Mouse (Mus musculus) midbrain, embryonic 16.5 days (tissue): ENCODE measurements at regions not wholly inside any gene's neighbourhood (a gene's known extent, or its start where the extent isn't known, plus 50 kb on each side); places are given as distances from the start of the nearest gene placed in this dataset.

Experiments used
- ATAC-seq: fragments of 200-750 bp; cut with Nextera tagmentation; 2 replicates; pipeline ENCODE4 v1.8.0; 2017; ENCODE audit warnings: moderate TSS enrichment
- H3K27ac ChIP-seq: fragments of 300-500 bp; sonication (generic); 2 replicates; pipeline ENCODE4 v1.5.1; 2014; ENCODE audit warnings: mild to moderate bottlenecking, low read length, mixed read lengths
- H3K27me3 ChIP-seq: fragments of 300-500 bp; sonication (generic); 2 replicates; pipeline ENCODE4 v1.6.1; 2014; ENCODE audit warnings: low read depth, low read length, mixed read lengths; ENCODE audit not compliant: control insufficient read depth, insufficient read depth
- H3K36me3 ChIP-seq: fragments of 300-500 bp; sonication (generic); 2 replicates; pipeline ENCODE4 v1.6.1; 2014; ENCODE audit warnings: mild to moderate bottlenecking, low read length, moderate library complexity, mixed read lengths; ENCODE audit not compliant: control insufficient read depth, insufficient read depth
- H3K4me1 ChIP-seq: fragments of 300-500 bp; sonication (generic); 2 replicates; pipeline ENCODE4 v1.6.1; 2014; ENCODE audit warnings: mild to moderate bottlenecking, low read length, mixed read lengths; ENCODE audit not compliant: control insufficient read depth, insufficient read depth
- H3K4me2 ChIP-seq: fragments of 300-500 bp; sonication (generic); 2 replicates; pipeline ENCODE4 v1.6.1; 2014; ENCODE audit warnings: mild to moderate bottlenecking, low read length, mixed read lengths
- H3K4me3 ChIP-seq: fragments of 300-500 bp; sonication (generic); 2 replicates; pipeline ENCODE4 v1.5.1; 2014; ENCODE audit warnings: low read depth, mild to moderate bottlenecking, low read length, moderate library complexity, mixed read lengths
- H3K9ac ChIP-seq: fragments of 300-500 bp; sonication (generic); 2 replicates; pipeline ENCODE4 v1.6.1; 2014; ENCODE audit warnings: low read depth, low read length, mixed read lengths
- H3K9me3 ChIP-seq: fragments of 300-500 bp; sonication (generic); replicated peaks from 2 replicates; pipeline ENCODE4 v1.6.1; 2014; ENCODE audit warnings: mild to moderate bottlenecking, low read length, mixed read lengths; ENCODE audit not compliant: control insufficient read depth, poor library complexity, severe bottlenecking
- WGBS: fragments of 180-500 bp; shearing (Covaris S2); extraction: QIAGEN DNeasy Blood & Tissue Kit; methylation state at CpG from one replicate; pipeline ENCODE4 v1.1.7; 2014; 5-methylcytosine and 5-hydroxymethylcytosine counted together

- H3K9me3 ChIP-seq = no peaks in the 10 kb centered on the region
- no peak overlapping the region for H3K4me2 ChIP-seq
- 27% methylated on average over 9 of the region's 9 CpGs for WGBS
- H3K36me3 ChIP-seq = no peaks in the 10 kb centered on the region
- H3K4me1 ChIP-seq = 0 out of 2 replicates have a peak, but pooled peaks cover 3% of the 10 kb centered on the region
- no peak overlapping the region for H3K4me3 ChIP-seq
- no peaks in the 10 kb centered on the region for H3K27me3 ChIP-seq
- no peak overlapping the region for H3K27ac ChIP-seq
- ATAC-seq = no peak
- no peak overlapping the region for H3K9ac ChIP-seq
Observed at GRCm38 (mm10) chr4:87718166-87718805, 314.9 kb downstream of the Mllt3 start.

DNA sequence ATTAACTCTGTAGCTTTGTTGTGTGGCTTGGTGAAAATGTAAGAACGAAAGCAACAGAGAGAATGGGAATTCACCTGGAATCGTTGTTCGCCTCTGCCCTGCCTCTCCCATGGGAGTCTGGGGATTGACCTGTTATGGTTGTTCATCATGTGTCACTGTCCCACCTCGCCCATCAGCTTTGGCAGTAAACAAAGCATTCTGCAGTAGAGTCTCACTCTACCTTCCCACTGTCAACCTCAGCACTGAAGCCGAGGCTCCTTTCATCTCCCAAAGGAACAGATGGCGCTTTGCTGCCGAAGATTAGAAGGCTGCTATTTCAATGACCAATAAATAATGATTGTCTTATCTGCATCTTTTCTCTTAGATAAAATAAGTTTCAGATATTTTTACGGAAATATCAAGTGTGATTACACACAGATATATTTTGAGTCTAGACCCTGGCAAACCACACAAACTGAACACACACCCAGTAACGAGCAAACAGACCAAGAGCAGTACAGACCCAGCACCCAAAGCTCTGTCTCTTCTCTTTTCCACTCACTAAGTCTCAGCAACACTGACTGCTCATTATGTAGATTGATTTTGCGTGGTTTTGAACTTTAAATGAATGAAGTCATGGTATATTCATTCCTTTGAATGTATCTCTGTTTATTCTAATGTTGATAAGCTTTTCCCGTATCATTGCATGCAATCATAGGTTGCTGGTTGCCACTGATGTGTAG lies 317.8 kb downstream of the Mllt3 start:
- Histone ChIP-seq H3K4me1 (0 out of 2 replicates have a peak, but pooled peaks cover 3% of the 10 kb centered on the region), H3K9me3 (no peaks in the 10 kb centered on the region), H3K4me2 (no peak overlapping the region), H3K27me3 (no peaks in the 10 kb centered on the region), H3K4me3 (no peak overlapping the region), H3K27ac (no peak overlapping the region), H3K36me3 (no peaks in the 10 kb centered on the region), H3K9ac (no peak overlapping the region)
- WGBS = 59% methylated on average over 11 of the region's 11 CpGs
- no peak for ATAC-seq

GRCm38 (mm10) chr4:87712691-87713090 lies 320.5 kb downstream of the Mllt3 start:
- Histone ChIP-seq H3K9me3 (no peaks in the 10 kb centered on the region), H3K4me2 (no peak overlapping the region), H3K4me3 (no peak overlapping the region), H3K27ac (no peak overlapping the region), H3K27me3 (no peaks in the 10 kb centered on the region), H3K9ac (no peak overlapping the region), H3K4me1 (peaks cover 5% of the 10 kb centered on the region; the same call in 1 of the 2 replicates), H3K36me3 (no peaks in the 10 kb centered on the region)
- 86% methylated on average over 2 of the region's 2 CpGs for WGBS
- no peak for ATAC-seq

DNA sequence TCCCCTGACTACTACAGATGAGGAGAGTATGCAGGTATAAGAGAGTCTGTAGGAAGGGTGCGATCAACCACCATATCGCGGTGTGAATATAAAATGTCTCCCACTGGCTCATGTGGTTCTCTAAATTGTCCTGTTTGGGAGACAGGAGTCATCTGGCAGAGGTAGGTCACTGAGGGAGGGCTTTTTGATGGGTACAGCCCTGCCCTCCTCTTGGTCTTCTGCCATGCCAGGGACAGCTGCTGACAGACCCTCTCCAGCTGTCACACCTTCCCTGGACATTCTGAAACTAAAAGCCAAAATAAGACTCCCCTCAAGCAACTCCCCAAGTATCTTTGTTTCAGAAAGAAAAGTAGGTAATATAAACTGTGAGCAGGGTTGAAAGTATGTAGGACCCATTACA lies 320.9 kb downstream of the Mllt3 start:
- no peaks in the 10 kb centered on the region for H3K9me3 ChIP-seq
- H3K4me2 ChIP-seq = no peak overlapping the region
- WGBS = 94% methylated on average over 3 of the region's 3 CpGs
- H3K4me1 ChIP-seq = peaks cover 5% of the 10 kb centered on the region; the same call in 1 of the 2 replicates
- H3K9ac ChIP-seq = no peak overlapping the region
- H3K27ac ChIP-seq = no peak overlapping the region
- no peaks in the 10 kb centered on the region for H3K27me3 ChIP-seq
- ATAC-seq = no peak
- no peak overlapping the region for H3K4me3 ChIP-seq
- H3K36me3 ChIP-seq = no peaks in the 10 kb centered on the region

- Histone ChIP-seq H3K4me3 (no peak overlapping the region), H3K4me1 (peaks cover 5% of the 10 kb centered on the region; the same call in 1 of the 2 replicates), H3K36me3 (no peaks in the 10 kb centered on the region), H3K27me3 (no peaks in the 10 kb centered on the region), H3K27ac (no peak overlapping the region), H3K4me2 (no peak overlapping the region), H3K9ac (no peak overlapping the region), H3K9me3 (no peaks in the 10 kb centered on the region)
- ATAC-seq = no peak
- 91% methylated on average over 8 of the region's 8 CpGs for WGBS
Observed at GRCm38 (mm10) chr4:87711185-87711827, 321.9 kb downstream of the Mllt3 start.

GRCm38 (mm10) chr4:87708981-87709645 lies 324.1 kb downstream of the Mllt3 start:
- H3K9me3 ChIP-seq = no peaks in the 10 kb centered on the region; the same call in 1 of the 2 replicates
- H3K9ac ChIP-seq = no peak overlapping the region
- 13% methylated on average over 5 of the region's 5 CpGs for WGBS
- peaks cover 5% of the 10 kb centered on the region; the same call in 1 of the 2 replicates for H3K4me1 ChIP-seq
- no peak overlapping the region for H3K4me2 ChIP-seq
- no peak for ATAC-seq
- no peak overlapping the region for H3K27ac ChIP-seq
- no peak overlapping the region for H3K4me3 ChIP-seq
- H3K36me3 ChIP-seq = no peaks in the 10 kb centered on the region
- H3K27me3 ChIP-seq = no peaks in the 10 kb centered on the region

- H3K9ac ChIP-seq = no peak overlapping the region
- H3K4me2 ChIP-seq = no peak overlapping the region
- no peaks in the 10 kb centered on the region for H3K36me3 ChIP-seq
- no peak overlapping the region for H3K4me3 ChIP-seq
- H3K4me1 ChIP-seq = peaks cover 5% of the 10 kb centered on the region; the same call in 1 of the 2 replicates
- ATAC-seq = no peak
- no peak overlapping the region for H3K27ac ChIP-seq
- H3K27me3 ChIP-seq = no peaks in the 10 kb centered on the region
- 43% methylated on average over 2 of the region's 2 CpGs for WGBS
- no peaks in the 10 kb centered on the region; the same call in 1 of the 2 replicates for H3K9me3 ChIP-seq
Observed at GRCm38 (mm10) chr4:87707386-87707785, 325.8 kb downstream of the Mllt3 start.

GRCm38 (mm10) chr4:87702834-87703233 lies 330.3 kb downstream of the Mllt3 start:
- H3K4me3 ChIP-seq = no peak overlapping the region
- no peaks in the 10 kb centered on the region for H3K4me1 ChIP-seq
- no peaks in the 10 kb centered on the region for H3K27me3 ChIP-seq
- no peak for ATAC-seq
- no peak overlapping the region for H3K4me2 ChIP-seq
- no peak overlapping the region for H3K27ac ChIP-seq
- no peaks in the 10 kb centered on the region for H3K36me3 ChIP-seq
- WGBS = 41% methylated on average over 4 of the region's 4 CpGs
- no peak overlapping the region for H3K9ac ChIP-seq
- no peaks in the 10 kb centered on the region; the same call in 1 of the 2 replicates for H3K9me3 ChIP-seq
